Mouse (Mus musculus): Measurements from ENCODE around the gene Gm21958.

- TF ChIP-seq TAL1 (IDR thresholded peaks at IDR 0.05; ENCODE audit: low read length) (no peak), CTCF (IDR thresholded peaks at IDR 0.05 in 2 of 3, conservative IDR thresholded peaks at IDR 0.05 in 1 of 3; ENCODE audit: control insufficient read depth in 1 of 3, insufficient read depth in 1 of 3, low read depth in 2 of 3, low read length in 3 of 3, poor library complexity in 1 of 3, severe bottlenecking in 1 of 3) (no peak), NRF1 (IDR thresholded peaks at IDR 0.05; ENCODE audit: insufficient read depth, low read depth, low read length, poor library complexity, severe bottlenecking) (no peak), MAFK (IDR thresholded peaks at IDR 0.05; ENCODE audit: borderline replicate concordance, low read depth, low read length) (no peak), MAX (IDR thresholded peaks at IDR 0.05; ENCODE audit: low read length) (no peak), EP300 (IDR thresholded peaks at IDR 0.05; ENCODE audit: low read depth in 1 of 2, low read length in 2 of 2) (no peak), KAT2A (conservative IDR thresholded peaks at IDR 0.05; ENCODE audit: low read depth, low read length) (no peak), POLR2A (IDR thresholded peaks at IDR 0.05; ENCODE audit: control insufficient read depth in 1 of 2, insufficient read depth in 1 of 2, low read depth in 1 of 2, low read length in 2 of 2, poor library complexity in 1 of 2) (no peak), CHD2 (IDR thresholded peaks at IDR 0.05; ENCODE audit: low read length) (no peak), BHLHE40 (IDR thresholded peaks at IDR 0.05; ENCODE audit: borderline replicate concordance, low read depth, low read length) (no peak), ZKSCAN1 (IDR thresholded peaks at IDR 0.05; ENCODE audit: low read depth, low read length) (no peak), RAD21 (IDR thresholded peaks at IDR 0.05; ENCODE audit: low read depth, low read length) (no peak), HCFC1 (IDR thresholded peaks at IDR 0.05; ENCODE audit: low read depth, low read length) (no peak)
These were observed 43.3 kb upstream of the Gm21958 start for GRCm38 (mm10) chr3:54757446-54757845.

Data from MEL (cell line).